Mouse (Mus musculus): ENCODE measurements at regions not wholly inside any gene's neighbourhood (a gene's known extent, or its start where the extent isn't known, plus 50 kb on each side); places are given as distances from the start of the nearest gene placed in this dataset.

- no peak for DNase-seq (ENCODE audit: low spot score in 2 of 2)
Measured at GRCm38 (mm10) chr6:88964071-88964470, 62.0 kb downstream of the Tpra1 start.

- DNase-seq (ENCODE audit: low spot score in 2 of 2) = no peak
Measured at GRCm38 (mm10) chr6:88964911-88965310, 62.9 kb downstream of the Tpra1 start.

DNA sequence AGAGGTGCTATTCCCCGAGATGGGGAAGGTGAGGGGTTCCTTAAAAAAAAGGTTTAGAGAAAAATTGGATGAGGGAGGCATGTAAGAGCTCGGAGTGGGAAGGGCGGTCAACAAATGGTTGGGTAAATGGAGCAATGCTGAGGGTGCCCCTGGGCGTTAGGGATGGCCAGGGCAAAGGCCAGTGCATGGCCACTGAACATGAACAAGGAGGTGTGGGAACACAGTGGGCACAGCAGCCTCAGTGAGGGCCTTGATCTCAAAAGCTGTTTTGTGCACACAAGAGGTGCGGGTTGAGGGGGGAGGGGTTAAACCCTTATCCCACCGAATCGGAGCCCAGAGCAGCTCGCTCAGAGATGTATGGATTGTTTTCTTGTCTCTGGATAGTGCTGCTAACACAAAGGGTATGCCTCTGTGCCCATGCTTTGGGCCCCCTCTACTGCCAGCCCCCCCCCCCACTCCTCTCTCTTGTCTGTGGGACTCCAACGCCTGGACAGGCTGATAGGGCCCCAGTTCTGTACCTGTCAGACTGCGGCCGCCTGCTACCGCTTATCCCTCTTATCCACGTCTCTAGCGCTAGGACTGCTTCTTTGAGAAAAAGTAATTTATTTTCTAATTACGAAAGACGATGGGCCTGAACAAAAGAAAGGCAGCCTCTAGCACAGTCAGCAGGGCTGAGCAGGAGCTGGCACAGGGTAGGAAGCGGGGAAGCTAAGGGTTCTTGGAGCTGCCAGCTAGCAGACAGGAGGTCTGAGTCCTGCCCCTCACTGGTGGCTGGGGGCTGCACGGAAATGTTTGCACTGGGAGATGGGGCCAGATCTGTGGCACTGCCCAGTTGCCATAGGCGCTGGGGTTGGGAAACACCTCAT lies 63.5 kb downstream of the Tpra1 start:
- DNase-seq (ENCODE audit: low spot score in 2 of 2) = no peak

DNA sequence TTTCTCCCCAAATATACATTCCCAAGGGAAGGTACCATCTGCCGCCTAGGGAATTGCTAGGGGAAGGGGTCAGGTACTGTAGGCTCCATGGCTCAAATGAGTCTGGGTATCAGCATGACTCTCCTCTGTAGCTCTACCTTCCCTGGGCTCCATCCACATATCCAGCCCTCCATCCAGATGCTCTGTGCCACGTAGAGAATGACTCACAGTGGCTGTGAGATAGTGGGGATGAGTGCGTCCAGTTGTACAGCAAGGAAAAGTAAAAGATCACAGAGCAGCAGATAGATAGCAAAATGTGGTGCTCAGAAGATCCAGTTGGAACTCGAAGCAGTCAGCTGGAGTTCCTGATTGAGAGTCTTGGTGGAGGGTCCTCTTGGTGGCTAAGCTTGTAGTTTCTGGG lies 64.5 kb downstream of the Tpra1 start:
- DNase-seq (ENCODE audit: low spot score in 2 of 2) = no peak

DNA sequence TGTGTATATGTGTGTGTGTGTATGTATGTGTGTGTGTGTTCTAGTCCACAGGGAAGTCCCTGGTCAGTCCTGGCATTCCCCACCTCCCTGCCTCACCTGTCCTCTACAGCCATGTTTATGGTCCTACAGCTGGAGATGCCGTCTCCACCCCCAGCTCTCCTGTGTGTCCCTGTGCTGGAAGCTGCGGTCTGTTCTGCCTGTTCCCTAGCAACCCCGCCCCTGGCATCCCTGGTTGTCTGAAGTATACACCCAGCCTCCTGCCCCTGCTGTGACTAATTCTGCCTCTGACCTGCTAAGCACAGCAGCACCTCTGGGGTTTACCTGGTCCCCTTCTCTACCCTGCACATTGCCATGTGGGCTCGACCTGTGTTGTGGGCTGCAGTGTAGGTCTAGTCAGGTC lies 66.8 kb downstream of the Tpra1 start:
- no peak for DNase-seq (ENCODE audit: low spot score in 2 of 2)

GRCm38 (mm10) chr6:88971729-88972128 lies 69.7 kb downstream of the Tpra1 start:
- DNase-seq (ENCODE audit: low spot score in 2 of 2) = no peak

DNA sequence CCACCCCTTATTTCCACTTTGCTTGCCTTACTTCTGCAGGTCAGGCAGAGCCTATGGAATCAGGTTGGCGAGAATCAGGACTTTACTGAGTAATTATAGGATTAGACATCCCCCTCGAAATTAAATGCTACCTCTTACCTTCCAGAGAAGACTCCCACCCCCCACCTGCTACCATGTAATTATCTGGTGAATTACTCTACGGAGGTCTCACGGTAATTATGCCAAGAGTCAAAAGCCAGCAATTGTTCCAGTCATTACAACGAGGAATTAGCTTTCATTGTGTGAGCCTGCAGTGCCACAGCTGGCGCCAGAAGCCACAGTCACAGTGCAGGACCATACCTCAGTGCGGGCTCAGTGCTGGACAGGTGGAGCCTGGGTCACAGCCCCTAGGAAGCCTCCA lies 72.4 kb downstream of the Tpra1 start:
- DNase-seq (ENCODE audit: low spot score in 2 of 2) = no peak

GRCm38 (mm10) chr6:88976581-88976980 lies 74.5 kb downstream of the Tpra1 start:
- DNase-seq (ENCODE audit: low spot score in 2 of 2) = no peak

DNA sequence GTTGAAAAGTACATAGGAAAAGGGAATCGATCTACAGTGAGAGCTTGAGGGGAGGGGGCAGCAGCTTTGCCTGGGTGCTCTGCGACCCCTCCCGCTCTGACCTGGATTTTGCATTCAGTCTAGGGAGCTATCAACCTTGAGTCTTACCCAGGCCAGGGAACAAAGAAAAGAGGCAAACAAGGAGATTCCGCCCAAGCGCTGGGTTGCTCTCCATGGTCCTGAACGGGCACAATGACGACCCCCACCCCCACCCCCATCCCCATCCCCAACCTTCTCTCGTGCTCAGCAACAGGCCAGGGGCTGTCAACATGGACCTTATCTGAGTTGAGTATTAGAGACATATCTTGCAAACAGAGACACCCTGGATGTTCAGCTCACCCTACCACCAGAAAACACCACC lies 74.9 kb downstream of the Tpra1 start:
- DNase-seq (ENCODE audit: low spot score in 2 of 2) = peak in 1 of 2 experiments; percentile 27

DNA sequence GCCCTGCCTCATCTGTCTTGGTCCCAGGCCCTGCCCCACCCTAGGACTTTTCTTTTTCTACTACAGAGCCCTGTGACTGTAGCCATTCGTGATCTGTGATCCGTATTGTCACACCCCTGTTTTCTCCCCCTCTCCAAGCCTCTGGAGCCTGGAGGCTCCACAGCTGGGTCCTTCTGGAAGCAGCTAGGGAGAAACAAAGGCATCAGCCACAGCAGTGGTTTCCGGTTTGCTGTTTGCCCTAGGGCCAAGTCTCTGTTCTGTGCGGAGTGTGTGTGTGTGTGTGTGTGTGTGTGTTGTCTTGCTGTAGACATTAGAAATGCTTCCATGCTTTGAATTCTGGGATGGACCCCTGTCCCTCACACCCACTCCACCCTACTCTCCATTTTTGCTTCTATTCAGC lies 76.9 kb downstream of the Tpra1 start:
- DNase-seq (ENCODE audit: low spot score in 2 of 2) = no peak

DNA sequence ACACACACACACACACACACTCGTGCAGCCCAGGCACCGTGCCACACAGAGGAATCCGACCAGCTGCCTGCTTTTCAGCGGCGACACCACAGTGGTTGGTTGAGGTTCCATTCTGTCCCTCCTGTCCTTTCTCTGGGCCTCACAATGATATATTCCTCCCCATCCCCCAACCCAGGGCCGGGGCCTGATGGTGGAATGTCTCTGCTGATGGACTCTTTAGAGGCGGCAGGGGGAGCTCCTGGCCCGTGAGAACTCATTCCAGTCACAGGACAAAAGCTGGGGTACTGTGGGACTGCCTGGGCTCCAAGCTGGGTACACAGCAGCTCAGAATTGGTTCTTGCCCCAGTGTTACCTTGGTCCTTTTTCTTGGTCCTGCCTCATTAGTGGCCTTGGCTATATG lies 78.1 kb downstream of the Tpra1 start:
- DNase-seq (ENCODE audit: low spot score in 2 of 2) = peak; percentile 25 to 35

DNA sequence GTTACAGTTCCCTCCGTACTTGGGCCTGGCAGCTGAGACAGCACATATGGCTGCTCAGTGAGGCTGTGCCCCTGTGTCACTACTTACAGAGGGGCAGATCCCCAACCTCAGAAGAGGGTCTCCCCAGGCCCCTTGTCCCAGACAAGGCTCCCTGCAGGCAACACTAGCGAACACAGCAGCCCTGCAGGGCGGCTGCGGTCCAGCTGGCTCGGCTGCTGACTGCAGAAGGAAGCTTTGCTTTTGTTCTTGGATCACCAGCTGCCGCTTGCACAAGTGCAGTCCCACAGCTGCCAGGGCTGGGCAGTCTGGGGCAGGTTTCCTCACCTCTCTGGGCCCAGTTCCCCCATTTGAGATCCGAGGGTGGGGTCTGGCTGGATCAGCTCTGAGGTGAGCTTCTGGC lies 79.5 kb downstream of the Tpra1 start:
- DNase-seq (ENCODE audit: low spot score in 2 of 2) = no peak

DNA sequence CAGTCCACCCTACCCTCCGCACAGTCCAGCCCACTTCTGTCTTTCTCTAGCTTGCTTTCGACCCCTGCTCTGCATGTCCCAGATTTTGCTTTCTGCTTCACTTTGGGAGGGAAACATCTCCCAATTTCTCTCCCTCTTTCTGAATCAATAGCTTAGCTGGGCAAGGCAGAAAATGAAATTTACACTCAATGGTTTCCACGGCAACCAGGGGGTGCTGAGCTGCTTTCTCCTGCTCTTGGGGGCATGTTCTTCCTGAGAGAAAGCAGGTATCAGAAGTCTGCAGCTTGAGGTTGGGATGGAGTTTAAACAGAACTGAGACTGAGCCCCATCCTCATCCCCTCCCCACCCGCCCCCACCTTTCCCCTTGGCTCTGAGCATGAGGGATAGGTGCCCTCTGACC lies 82.1 kb downstream of the Tpra1 start:
- DNase-seq (ENCODE audit: low spot score in 2 of 2) = no peak

DNA sequence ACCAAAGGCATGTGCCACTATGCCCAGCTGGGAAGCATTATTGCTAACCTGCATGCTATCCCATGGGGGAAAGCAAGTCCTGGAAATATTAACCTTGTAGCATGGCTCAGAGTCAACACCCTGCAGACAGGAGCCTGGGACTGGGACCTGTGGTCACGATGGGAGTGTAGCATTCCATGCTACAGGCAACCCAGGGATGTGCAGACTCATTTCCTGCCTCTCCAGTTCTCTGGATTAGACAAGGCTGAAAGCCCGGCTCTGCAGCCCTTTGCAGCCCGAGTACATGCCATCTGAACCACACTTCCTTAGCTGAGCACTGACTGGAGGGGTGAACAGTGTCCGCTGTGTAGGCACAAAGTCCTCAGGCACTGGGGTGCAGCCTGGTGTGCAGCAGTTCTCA lies 82.8 kb downstream of the Tpra1 start:
- no peak for DNase-seq (ENCODE audit: low spot score in 2 of 2)

DNA sequence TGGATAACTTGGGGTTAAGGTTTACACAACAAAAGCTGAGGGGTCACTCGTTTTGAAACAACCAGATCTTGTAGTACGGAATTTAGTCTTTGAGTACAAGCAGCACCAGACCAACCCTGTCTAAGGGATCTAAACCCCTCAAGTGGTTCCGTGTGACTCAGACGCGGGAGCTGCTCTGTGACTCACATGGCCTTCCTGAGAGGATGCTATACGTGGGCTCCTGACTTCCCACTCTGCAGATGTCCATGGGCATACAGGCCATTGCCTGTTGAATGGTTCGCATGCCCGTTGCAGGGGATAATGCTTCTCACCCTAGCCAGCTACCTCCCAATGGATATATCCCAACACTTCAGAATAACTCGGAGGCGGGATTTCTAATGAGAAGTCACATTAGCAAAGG lies 86.5 kb downstream of the Tpra1 start:
- DNase-seq (ENCODE audit: low spot score in 2 of 2) = no peak

- DNase-seq (ENCODE audit: low spot score in 2 of 2) = no peak
Measured at GRCm38 (mm10) chr6:88989617-88990299, 87.7 kb downstream of the Tpra1 start.

GRCm38 (mm10) chr6:88990300-88990685 lies 88.2 kb downstream of the Tpra1 start:
- no peak for DNase-seq (ENCODE audit: low spot score in 2 of 2)

DNA sequence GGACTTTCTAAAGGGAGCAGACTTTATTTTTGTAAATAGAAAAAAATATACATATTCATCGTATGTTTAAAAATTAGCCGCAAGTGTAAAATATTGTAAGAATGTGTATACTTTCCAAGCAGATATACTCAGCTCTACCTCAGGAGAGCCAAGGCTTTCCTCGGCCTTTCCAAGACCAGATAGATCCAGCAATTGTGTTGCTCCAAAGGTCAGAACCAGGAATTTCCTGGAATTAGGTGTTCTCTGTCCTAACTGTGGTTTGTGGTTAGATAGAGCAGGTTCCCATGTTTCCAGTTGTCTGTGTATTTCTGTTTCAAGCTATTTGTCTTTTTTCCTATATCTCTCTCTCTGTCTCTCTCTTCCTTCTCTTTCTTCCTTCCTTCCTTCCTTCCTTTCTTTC lies 93.0 kb downstream of the Tpra1 start:
- DNase-seq (ENCODE audit: low spot score in 2 of 2) = no peak

- no peak for DNase-seq (ENCODE audit: low spot score in 2 of 2)
Measured at GRCm38 (mm10) chr6:88998927-88999722, 97.1 kb downstream of the Tpra1 start.

- DNase-seq (ENCODE audit: low spot score in 2 of 2) = no peak
Measured at GRCm38 (mm10) chr6:89000359-89000758, 98.3 kb downstream of the Tpra1 start.

DNA sequence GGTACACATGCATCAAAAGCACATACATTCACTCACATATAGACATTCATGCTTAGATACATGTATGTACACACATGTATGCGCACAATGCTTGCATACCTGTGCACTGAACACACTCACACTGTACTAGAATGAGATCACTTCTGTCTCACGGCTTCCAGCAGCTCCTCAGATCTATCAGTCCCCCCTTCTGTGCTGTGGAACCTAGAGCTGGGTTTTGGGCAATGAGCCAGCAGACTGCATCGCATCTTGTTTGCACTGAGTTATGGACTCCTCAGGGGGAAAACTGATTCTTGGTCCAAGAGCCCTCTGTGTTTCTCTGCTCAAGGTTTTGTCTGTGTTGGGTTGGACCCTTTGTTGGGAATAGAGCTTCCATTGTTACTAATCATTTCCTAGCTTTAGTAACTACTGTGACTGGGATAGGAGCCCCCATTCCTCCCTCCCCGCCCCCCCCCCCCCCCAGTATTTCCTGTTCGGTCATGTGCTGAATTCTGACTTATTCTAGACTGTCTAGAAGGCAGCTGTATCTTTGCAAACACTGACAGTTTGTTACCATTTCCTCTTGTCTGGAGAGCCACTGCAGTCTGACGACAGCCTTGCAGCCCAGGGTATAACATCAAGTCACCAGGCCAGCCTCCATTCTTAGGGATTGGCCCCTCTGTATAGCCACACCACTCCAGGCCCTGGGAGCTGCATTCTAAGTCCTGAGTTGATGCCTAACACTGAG lies 101.3 kb downstream of the Tpra1 start:
- DNase-seq (ENCODE audit: low spot score in 2 of 2) = peak in 1 of 2 experiments; percentile 29

- peak in 1 of 2 experiments; percentile 24 for DNase-seq (ENCODE audit: low spot score in 2 of 2)
Measured at GRCm38 (mm10) chr6:89005094-89005493, 103.0 kb downstream of the Tpra1 start.

Data from thymus, postnatal 10 days (tissue).